Mouse (Mus musculus): ENCODE measurements around the gene Hnrnpul2. TPM values are rescaled to one million over a fixed set of nuclear protein-coding genes. Genes with fewer than 3 reads are reported as not detected.

Hnrnpul2 gene
- total and polyA plus RNA-seq, 3 experiments: 39.4 to 174 (median 106) TPM

- TF ChIP-seq CTCF (IDR thresholded peaks at IDR 0.05 in 2 of 3, conservative IDR thresholded peaks at IDR 0.05 in 1 of 3; ENCODE audit: control insufficient read depth in 1 of 3, insufficient read depth in 1 of 3, low read depth in 2 of 3, low read length in 3 of 3, poor library complexity in 1 of 3, severe bottlenecking in 1 of 3) (no peak), MAX (IDR thresholded peaks at IDR 0.05; ENCODE audit: low read length) (peak; percentile 99), USF1 (IDR thresholded peaks at IDR 0.05; ENCODE audit: low read depth, low read length) (peak; percentile 100), MAZ (IDR thresholded peaks at IDR 0.05; ENCODE audit: low read depth, low read length) (peak; percentile 99), UBTF (IDR thresholded peaks at IDR 0.05; ENCODE audit: borderline replicate concordance, insufficient read depth, low read depth, low read length) (no peak)
These were observed 51.7 kb downstream of the Hnrnpul2 start, which contains the start of gene Ubxn1 (continued) for GRCm38 (mm10) chr19:8871267-8872186.

- Histone ChIP-seq H3K9me3 (replicated peaks; ENCODE audit: insufficient read depth, low read length) (no peaks in the 10 kb centered on the region), H3K4me3 (ENCODE audit: control insufficient read depth in 1 of 2, insufficient read depth in 1 of 2, low read depth in 2 of 2, low read length in 2 of 2) (peak overlapping the region; percentile 73 to 94), H3K27me3 (ENCODE audit: control insufficient read depth in 1 of 2, insufficient read depth in 2 of 2, low read length in 2 of 2) (no peaks in the 10 kb centered on the region), H3K9ac (ENCODE audit: control insufficient read depth, low read depth, low read length, poor library complexity, severe bottlenecking) (peak overlapping the region; percentile 98), H3K4me1 (ENCODE audit: control insufficient read depth in 1 of 2, insufficient read depth in 2 of 2, low read length in 2 of 2) (peaks cover 10 to 21% of the 10 kb centered on the region in 2 experiments; a peak in 3 of 4 replicates), H3K79me2 (ENCODE audit: control insufficient read depth, insufficient read depth, low read length, poor library complexity) (peaks cover 15% of the 10 kb centered on the region), H3K36me3 (ENCODE audit: control insufficient read depth in 1 of 2, insufficient read depth in 2 of 2, low read length in 2 of 2) (peaks cover 8 to 26% of the 10 kb centered on the region in 2 experiments), H3K27ac (ENCODE audit: control insufficient read depth, low read depth, low read length) (peak overlapping the region; percentile 68)
- TF ChIP-seq NELFE (IDR thresholded peaks at IDR 0.05; ENCODE audit: low read depth, low read length) (no peak), ZNF384 (IDR thresholded peaks at IDR 0.05; ENCODE audit: low read depth, low read length) (no peak), POLR2AphosphoS2 (IDR thresholded peaks at IDR 0.05; ENCODE audit: low read length) (no peak), RCOR1 (IDR thresholded peaks at IDR 0.05; ENCODE audit: low read depth, low read length) (no peak), TAL1 (IDR thresholded peaks at IDR 0.05; ENCODE audit: low read length) (no peak), CHD1 (IDR thresholded peaks at IDR 0.05; ENCODE audit: low read depth, low read length) (no peak), EP300 (IDR thresholded peaks at IDR 0.05; ENCODE audit: low read depth in 1 of 2, low read length in 2 of 2) (no peak), MAFK (IDR thresholded peaks at IDR 0.05; ENCODE audit: borderline replicate concordance, low read depth, low read length) (no peak), TCF12 (IDR thresholded peaks at IDR 0.05; ENCODE audit: low read depth, low read length) (no peak), MAZ (IDR thresholded peaks at IDR 0.05; ENCODE audit: low read depth, low read length) (no peak), ELF1 (IDR thresholded peaks at IDR 0.05; ENCODE audit: low read depth, low read length) (no peak), KAT2A (conservative IDR thresholded peaks at IDR 0.05; ENCODE audit: low read depth, low read length) (no peak), ZC3H11A (IDR thresholded peaks at IDR 0.05; ENCODE audit: low read depth, low read length) (no peak), CHD2 (IDR thresholded peaks at IDR 0.05; ENCODE audit: low read length) (no peak), GABPA (IDR thresholded peaks at IDR 0.05; ENCODE audit: low read depth, low read length) (no peak), MAX (IDR thresholded peaks at IDR 0.05; ENCODE audit: low read length) (no peak)
- DNase-seq (ENCODE audit: low read depth, low spot score): no peak
These were observed 52.5 kb downstream of the Hnrnpul2 start for GRCm38 (mm10) chr19:8872266-8872840.
